ENCODE assay signal across 20 mouse cellular contexts in the genomic region with DNA sequence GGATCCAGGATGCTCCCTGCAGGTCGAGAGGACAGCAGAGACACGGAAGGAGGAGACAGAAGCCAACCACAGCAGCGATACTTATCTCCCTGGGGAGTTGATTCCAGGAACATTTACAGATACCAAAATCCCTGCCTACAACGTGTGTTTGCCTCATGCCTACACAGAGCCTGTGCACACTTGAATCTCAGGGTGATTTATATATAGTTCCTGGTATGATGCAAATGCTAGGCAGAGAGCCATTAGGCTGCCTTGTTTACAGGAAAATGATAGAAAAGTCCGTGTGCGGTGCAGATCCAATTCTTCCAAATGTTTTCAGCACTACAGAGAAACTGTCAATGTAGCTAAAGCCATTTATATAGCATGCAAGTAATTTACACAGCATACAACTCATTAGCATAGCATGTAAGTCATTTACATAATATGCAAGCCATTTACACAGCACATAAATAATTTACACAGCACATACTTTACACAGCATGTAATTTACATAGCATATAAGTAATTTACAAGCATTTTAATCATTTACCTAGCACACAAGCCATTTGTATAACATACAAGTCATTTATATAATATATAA. TPM values are rescaled to one million over a fixed set of nuclear protein-coding genes. Genes with fewer than 3 reads are reported as not detected.
DNase-seq lines count a peak whose midpoint lies in the region; ATAC-seq lines count a peak whose summit lies in the region.
"Had no signal": no experiment of that assay in that cellular context is flagged by ENCODE, and none has a peak within 500 bp of the region (broad histone marks: within the 10 kb centered on the region; RNA-seq: fewer than 3 reads in every experiment).

No protein-coding gene starts in this region.

- H3K9me3 ChIP-seq in neural tube, embryonic 13.5 days = no peaks in the 10 kb centered on the region
- H3K9me3 ChIP-seq: embryonic facial prominence, embryonic 10.5 days; G1E; heart, embryonic 13.5 days; hindbrain, embryonic 10.5 days; limb, embryonic 12.5 days had no signal

- WGBS in neural tube, embryonic 13.5 days = 57% methylated on average over 6 of the region's 6 CpGs

- peak; percentile 31 for DNase-seq in gastrocnemius, adult 18-20 months (ENCODE audit: low spot score)
- no peak for DNase-seq in gastrocnemius, postnatal 14 days
- DNase-seq in neural tube, embryonic 10.5 days (ENCODE audit: extremely low spot score, low spot score) = no peak
- peak; percentile 18 to 33 for DNase-seq in layer of hippocampus, adult 8-10 months (ENCODE audit: low spot score in 2 of 2)
- no peak for DNase-seq in adrenal gland, postnatal 10 days
- DNase-seq in cerebellum, adult 8-10 months = no peak
- DNase-seq: adrenal gland, postnatal 14 days; cerebellum, postnatal 14 days; gastrocnemius, postnatal 36 days; kidney, adult 8-10 months; kidney, postnatal 4 days had no signal

- H3K4me2 ChIP-seq in neural tube, embryonic 13.5 days = no peak overlapping the region
- H3K4me2 ChIP-seq: heart, embryonic 13.5 days; limb, embryonic 12.5 days had no signal

- H3K4me1 ChIP-seq in neural tube, embryonic 13.5 days (replicated peaks) = no peaks in the 10 kb centered on the region; the same call in 1 of the 2 replicates
- H3K4me1 ChIP-seq: embryonic facial prominence, embryonic 10.5 days; hindbrain, embryonic 10.5 days; limb, embryonic 12.5 days had no signal

- intact Hi-C loops in gastrocnemius, postnatal 14 days (cut with DNase I; ENCODE audit: low total_unique reads) = no loop called here

- H3K27me3 ChIP-seq in neural tube, embryonic 13.5 days = no peaks in the 10 kb centered on the region
- H3K27me3 ChIP-seq: heart, embryonic 13.5 days; limb, embryonic 12.5 days had no signal

- no peak overlapping the region for H3K9ac ChIP-seq in neural tube, embryonic 13.5 days
- H3K9ac ChIP-seq: heart, embryonic 13.5 days; limb, embryonic 12.5 days; liver, embryonic 14.5 days had no signal

- peak overlapping the region; percentile 38 for H3K27ac ChIP-seq in neural tube, embryonic 13.5 days (replicated peaks)
- H3K27ac ChIP-seq: embryonic facial prominence, embryonic 10.5 days; heart, embryonic 13.5 days; hindbrain, embryonic 10.5 days; limb, embryonic 12.5 days; liver, embryonic 14.5 days had no signal

- no peak for ATAC-seq in neural tube, embryonic 13.5 days (ENCODE audit: low read depth)
- ATAC-seq: lung, postnatal 0 days; midbrain, embryonic 16.5 days had no signal

- no peaks in the 10 kb centered on the region for H3K36me3 ChIP-seq in neural tube, embryonic 13.5 days
- H3K36me3 ChIP-seq: embryonic facial prominence, embryonic 10.5 days; G1E; hindbrain, embryonic 10.5 days; limb, embryonic 12.5 days had no signal

- no peak overlapping the region for H3K4me3 ChIP-seq in neural tube, embryonic 13.5 days
- H3K4me3 ChIP-seq: embryonic facial prominence, embryonic 10.5 days; heart, embryonic 13.5 days; hindbrain, embryonic 10.5 days; limb, embryonic 12.5 days had no signal

RNA-seq across cellular contexts. Expression of gene Acacb, which starts 16.9 kb away (rescaled TPM):
- total RNA-seq in gastrocnemius, adult 18-20 months (2021) = 100 to 1,000 TPM; 154 to 158 TPM
- total RNA-seq in gastrocnemius, postnatal 14 days (2021) = 10 to 100 TPM; 66.4 to 98.1 TPM
- polyA plus RNA-seq in neural tube, embryonic 13.5 days (2015; fragmentation: Nextera tagmentation; extraction: Ambion mirVana) = 3.1 and 3.3 TPM in 2 replicates
- 1 to 10 TPM; 6.1 to 7.4 (median 6.6) TPM for total RNA-seq in layer of hippocampus, adult 8-10 months (2022)
- 100 to 1,000 TPM; 113 to 138 TPM for total RNA-seq in adrenal gland, postnatal 10 days (2021)

RNA-seq across cellular contexts. Expression of gene Ung, which starts 33.0 kb away (rescaled TPM):
- total RNA-seq in gastrocnemius, adult 18-20 months (2021) = 1 to 10 TPM; 6.0 to 9.2 TPM
- total RNA-seq in gastrocnemius, postnatal 14 days (2021) = 1 to 10 TPM; 6.5 to 7.2 TPM
- 9.0 and 9.6 TPM in 2 replicates for polyA plus RNA-seq in neural tube, embryonic 13.5 days (2015; fragmentation: Nextera tagmentation; extraction: Ambion mirVana)
- 1 to 10 TPM; 1.7 to 2.3 (median 1.9) TPM for total RNA-seq in layer of hippocampus, adult 8-10 months (2022)
- 10 to 100 TPM; 11.4 to 13.3 TPM for total RNA-seq in adrenal gland, postnatal 10 days (2021)

RNA-seq across cellular contexts. Expression of gene Alkbh2, which starts 35.2 kb away (rescaled TPM):
- total RNA-seq in gastrocnemius, adult 18-20 months (2021) = 1 to 10 TPM in 1 of 2 experiments, under 1 TPM in 1; 0.53 to 1.0 TPM
- 1 to 10 TPM; 1.1 to 1.5 TPM for total RNA-seq in gastrocnemius, postnatal 14 days (2021)
- 7.3 and 9.7 TPM in 2 replicates for polyA plus RNA-seq in neural tube, embryonic 13.5 days (2015; fragmentation: Nextera tagmentation; extraction: Ambion mirVana)
- 1 to 10 TPM; 3.8 to 6.5 (median 5.5) TPM for total RNA-seq in layer of hippocampus, adult 8-10 months (2022)
- total RNA-seq in adrenal gland, postnatal 10 days (2021) = 1 to 10 TPM; 6.3 to 8.6 TPM

Comparison
In these comparisons a context has a peak if more than half of its experiments do, and no peak if none do; other contexts are left out.
1. DNase-seq: peak in gastrocnemius, adult 18-20 months (single experiment) and layer of hippocampus, adult 8-10 months (2 of 2); none in gastrocnemius, postnatal 14 days (single experiment), neural tube, embryonic 10.5 days (single experiment), adrenal gland, postnatal 10 days (single experiment) and cerebellum, adult 8-10 months (single experiment).
2. RNA of gene Acacb, which starts 16.9 kb away (total RNA-seq): 154 to 158 TPM in gastrocnemius, adult 18-20 months, 113 to 138 TPM in adrenal gland, postnatal 10 days and 66.4 to 98.1 TPM in gastrocnemius, postnatal 14 days; 6.1 to 7.4 TPM in layer of hippocampus, adult 8-10 months; every median in the first group is over 4 times any median in the second.